Mouse (Mus musculus) MEL (cell line): ENCODE measurements around the gene Pcbp2.

Source experiments
- CTCF ChIP-seq, 3 experiments: IDR thresholded peaks in 2 of 3; conservative IDR thresholded peaks in 1 of 3; 2 replicates each; pipeline ENCODE4 v1.5.1; 2011 to 2012; ENCODE audit warnings: low read length in 3 of 3, low read depth in 2 of 3, mild to moderate bottlenecking in 2 of 3, improper control_type of control experiment in 1 of 3, inconsistent platforms in 1 of 3, mixed read lengths in 1 of 3, moderate library complexity in 1 of 3; ENCODE audit not compliant: control insufficient read depth in 1 of 3, insufficient read depth in 1 of 3, poor library complexity in 1 of 3, severe bottlenecking in 1 of 3
- E2F4 ChIP-seq: IDR thresholded peaks from 2 replicates; pipeline ENCODE4 v1.6.1; 2011; ENCODE audit warnings: low read depth, low read length, improper control_type of control experiment, borderline replicate concordance
- EP300 ChIP-seq, 2 experiments: IDR thresholded peaks; 2 replicates each; pipeline ENCODE4 v1.6.1; 2011; ENCODE audit warnings: improper control_type of control experiment in 2 of 2, low read length in 2 of 2, low read depth in 1 of 2, mild to moderate bottlenecking in 1 of 2
- GATA1 ChIP-seq: IDR thresholded peaks from 2 replicates; pipeline ENCODE4 v1.6.1; 2011; ENCODE audit warnings: low read depth, low read length, improper control_type of control experiment
- JUND ChIP-seq: IDR thresholded peaks from 2 replicates; pipeline ENCODE4 v1.6.1; 2011; ENCODE audit warnings: low read depth, mild to moderate bottlenecking, improper control_type of control experiment, low read length
- MXI1 ChIP-seq: IDR thresholded peaks from 2 replicates; pipeline ENCODE4 v1.6.1; 2011; ENCODE audit warnings: mild to moderate bottlenecking, low read depth, low read length, improper control_type of control experiment
- POLR2A ChIP-seq, 2 experiments: IDR thresholded peaks; 2 replicates each; pipeline ENCODE4 v1.6.1; 2011 to 2012; ENCODE audit warnings: low read length in 2 of 2, mild to moderate bottlenecking in 2 of 2, control low read depth in 1 of 2, improper control_type of control experiment in 1 of 2, low read depth in 1 of 2, moderate library complexity in 1 of 2; ENCODE audit not compliant: control insufficient read depth in 1 of 2, insufficient read depth in 1 of 2, poor library complexity in 1 of 2
- POLR2AphosphoS2 ChIP-seq: IDR thresholded peaks from 2 replicates; pipeline ENCODE4 v1.6.1; 2011; ENCODE audit warnings: low read length, improper control_type of control experiment
- SIN3A ChIP-seq: IDR thresholded peaks from 2 replicates; pipeline ENCODE4 v1.6.1; 2012; ENCODE audit warnings: low read length, improper control_type of control experiment, inconsistent platforms
- TBP ChIP-seq: IDR thresholded peaks from 2 replicates; pipeline ENCODE4 v1.8.0; 2011; ENCODE audit warnings: low read depth, low read length, improper control_type of control experiment
- ZNF384 ChIP-seq: IDR thresholded peaks from 2 replicates; pipeline ENCODE4 v1.6.1; 2012; ENCODE audit warnings: low read depth, mild to moderate bottlenecking, inconsistent platforms, low read length, improper control_type of control experiment

DNA sequence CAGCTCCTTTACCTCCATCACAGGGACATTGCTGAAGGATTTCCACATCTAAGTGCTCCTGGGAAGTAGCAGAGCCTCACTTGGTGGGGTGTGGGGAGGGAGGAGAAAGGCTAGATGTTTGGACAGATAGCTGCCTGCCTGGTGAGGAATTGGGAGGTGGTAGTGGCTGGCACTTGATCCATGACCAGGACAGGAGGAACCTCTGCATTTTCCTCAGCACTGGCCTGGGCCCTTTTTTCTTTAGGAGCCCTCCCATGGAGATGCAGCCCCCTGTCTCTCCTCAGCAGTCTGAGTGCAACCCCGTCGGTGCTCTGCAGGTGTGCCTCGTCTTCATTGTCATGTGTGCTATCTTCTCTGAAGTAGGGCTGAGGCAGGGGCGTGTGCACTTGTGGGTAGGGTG is 51.1 kb downstream of the Pcbp2 start:
- TF ChIP-seq GATA1, result no peak
- TF ChIP-seq CTCF (IDR thresholded peaks at IDR 0.05 in 2 of 3, conservative IDR thresholded peaks at IDR 0.05 in 1 of 3; ENCODE audit: control insufficient read depth in 1 of 3, insufficient read depth in 1 of 3, low read depth in 2 of 3, low read length in 3 of 3, poor library complexity in 1 of 3, severe bottlenecking in 1 of 3), result no peak
- no peak for TF ChIP-seq TBP
- TF ChIP-seq POLR2A (IDR thresholded peaks at IDR 0.05; ENCODE audit: control insufficient read depth in 1 of 2, insufficient read depth in 1 of 2, low read depth in 1 of 2, low read length in 2 of 2, poor library complexity in 1 of 2), result no peak
- TF ChIP-seq EP300 (IDR thresholded peaks at IDR 0.05; ENCODE audit: low read depth in 1 of 2, low read length in 2 of 2), result no peak
- TF ChIP-seq SIN3A, result no peak
- no peak for TF ChIP-seq MXI1
- no peak for TF ChIP-seq POLR2AphosphoS2
- no peak for TF ChIP-seq JUND
- no peak for TF ChIP-seq E2F4
- TF ChIP-seq ZNF384, result no peak
